Comparison of ENCODE assay signal across 10 mouse cellular contexts in the genomic region with DNA sequence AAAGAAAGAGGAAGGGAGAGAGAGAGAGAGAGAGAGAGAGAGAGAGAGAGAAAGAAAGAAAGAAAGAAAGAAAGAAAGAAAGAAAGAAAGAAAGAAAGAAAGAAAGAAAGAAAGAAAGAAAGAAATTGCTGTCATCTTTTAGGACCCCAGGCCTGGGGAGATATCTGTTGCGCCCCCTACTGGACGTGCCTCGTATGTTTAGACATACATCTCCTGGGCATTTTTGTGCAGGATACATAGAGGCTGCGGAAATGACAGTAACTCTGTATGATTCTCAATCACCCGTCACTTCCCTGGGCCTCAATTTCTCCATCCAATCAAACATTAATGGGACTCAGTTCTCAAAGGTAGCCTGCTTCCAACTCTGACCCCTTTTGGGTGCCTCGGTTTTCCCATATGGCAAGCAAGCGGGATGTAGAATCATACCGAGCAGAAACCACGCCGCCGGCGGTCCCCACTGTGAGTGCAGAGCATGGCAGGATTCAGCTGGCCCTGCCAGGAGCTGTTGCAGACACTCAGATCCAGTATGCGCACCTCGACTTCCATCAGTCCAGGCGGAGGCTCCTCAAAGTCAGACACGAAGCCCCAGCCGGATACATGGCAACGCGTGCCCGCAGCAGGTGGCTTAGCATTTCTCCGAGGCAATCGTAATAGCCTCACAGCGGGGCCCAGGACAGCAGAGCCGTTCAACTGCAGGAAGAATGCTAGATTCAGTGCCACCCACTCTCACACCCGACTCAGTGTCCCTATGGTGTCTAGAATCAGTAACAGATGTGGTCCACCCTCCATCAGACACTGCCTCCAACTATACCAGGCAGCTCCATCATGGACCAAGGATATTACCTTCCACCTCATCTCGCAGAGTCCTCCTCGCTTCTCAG. TPM values are rescaled to one million over a fixed set of nuclear protein-coding genes. Genes with fewer than 3 reads are reported as not detected.
DNase-seq lines count a peak whose midpoint lies in the region; TF ChIP-seq lines count a peak whose summit lies in the region.
"Had no signal": no experiment of that assay in that cellular context is flagged by ENCODE, and none has a peak within 500 bp of the region (broad histone marks: within the 10 kb centered on the region; RNA-seq: fewer than 3 reads in every experiment).

No protein-coding gene starts in this region.

- no peak for TF ChIP-seq POLR2A in lung, adult 2 months (IDR thresholded peaks at IDR 0.05; ENCODE audit: borderline replicate concordance, extremely low read depth, low read depth, low read length)
- TF ChIP-seq POLR2A in small intestine, adult 2 months (IDR thresholded peaks at IDR 0.05; ENCODE audit: low read depth, low read length): no peak

- H3K27ac ChIP-seq in small intestine, adult 2 months (ENCODE audit: insufficient read depth, low read depth, low read length): no peak overlapping the region

- DNase-seq in embryo, embryonic 10 days (ENCODE audit: low spot score): peak; percentile 80
- no peak for DNase-seq in embryo, embryonic 9.5 days (ENCODE audit: extremely low spot score)
- DNase-seq in lung, adult 2 months: peak; percentile 25
- no peak for DNase-seq in lung, adult 18-20 months
- peak; percentile 53 for DNase-seq in c-Kit-positive CD71-positive TER-119-positive erythroid progenitor cells, embryonic 14.5 days (ENCODE audit: low spot score)
- no peak for DNase-seq in urinary bladder, postnatal 4 days (ENCODE audit: low spot score in 2 of 2)
- DNase-seq in adrenal gland, postnatal 4 days (ENCODE audit: low spot score in 2 of 2): no peak

- H3K4me1 ChIP-seq in lung, adult 2 months (ENCODE audit: control insufficient read depth, insufficient read depth, low read length): peaks cover 9% of the 10 kb centered on the region
- H3K4me1 ChIP-seq in small intestine, adult 2 months (ENCODE audit: control insufficient read depth, insufficient read depth, insufficient read length, low read length): peaks cover 10% of the 10 kb centered on the region

- no peaks in the 10 kb centered on the region for H3K27me3 ChIP-seq in small intestine, adult 2 months (ENCODE audit: control insufficient read depth, insufficient read depth, low read length)

- H3K36me3 ChIP-seq in small intestine, adult 2 months (ENCODE audit: control insufficient read depth, insufficient read depth, low read length): no peaks in the 10 kb centered on the region

- peak; percentile 57 for TF ChIP-seq CTCF in lung, adult 2 months (IDR thresholded peaks at IDR 0.05; ENCODE audit: insufficient read depth, low read length)
- TF ChIP-seq CTCF in small intestine, adult 2 months (IDR thresholded peaks at IDR 0.05; ENCODE audit: extremely low read depth, insufficient read length, insufficient replicate concordance, low read depth, low read length): peak; percentile 47; the same call in 1 of the 2 replicates

- WGBS in lung, adult 2 months: 47% methylated on average over 27 of the region's 27 CpGs
- 54% methylated on average over 27 of the region's 27 CpGs for WGBS in small intestine, adult 2 months

- H3K4me3 ChIP-seq in lung, adult 2 months (replicated peaks; ENCODE audit: extremely low read depth, low read depth, low read length): no peak overlapping the region
- no peak overlapping the region for H3K4me3 ChIP-seq in small intestine, adult 2 months (ENCODE audit: low read depth, low read length)

RNA-seq across cellular contexts. Expression of gene Prss57, which starts 6.6 kb away (rescaled TPM):
- 0.20 TPM in 1 of 2 replicates, not detected in the other for polyA plus RNA-seq in lung, adult 2 months (2012; rRNA removed)
- polyA plus RNA-seq in small intestine, adult 2 months (2012; rRNA removed): 0.24 and 0.67 TPM in 2 replicates
- total RNA-seq in adrenal gland, postnatal 4 days (2021): under 1 TPM; 0.11 to 0.71 TPM
- total RNA-seq: heart, postnatal 10 days had no signal

RNA-seq across cellular contexts. Expression of gene Fstl3, which starts 7.1 kb away (rescaled TPM):
- 65.8 and 72.7 TPM in 2 replicates for polyA plus RNA-seq in lung, adult 2 months (2012; rRNA removed)
- 16.0 and 19.6 TPM in 2 replicates for polyA plus RNA-seq in small intestine, adult 2 months (2012; rRNA removed)
- total RNA-seq in adrenal gland, postnatal 4 days (2021): 1 to 10 TPM; 6.7 to 7.1 TPM

RNA-seq across cellular contexts. Expression of gene Palm, which starts 9.2 kb away (rescaled TPM):
- polyA plus RNA-seq in lung, adult 2 months (2012; rRNA removed): 34.2 and 38.5 TPM in 2 replicates
- polyA plus RNA-seq in small intestine, adult 2 months (2012; rRNA removed): 13.0 and 24.0 TPM in 2 replicates
- total RNA-seq in adrenal gland, postnatal 4 days (2021): 100 to 1,000 TPM in 1 of 2 experiments, 10 to 100 TPM in 1; 91.8 to 119 TPM

RNA-seq across cellular contexts. Expression of gene Rnf126, which starts 17.4 kb away (rescaled TPM):
- 103 and 134 TPM in 2 replicates for polyA plus RNA-seq in lung, adult 2 months (2012; rRNA removed)
- polyA plus RNA-seq in small intestine, adult 2 months (2012; rRNA removed): 130 and 222 TPM in 2 replicates
- 10 to 100 TPM; 60.7 to 61.7 TPM for total RNA-seq in adrenal gland, postnatal 4 days (2021)

RNA-seq across cellular contexts. Expression of gene Fgf22, which starts 29.3 kb away (rescaled TPM):
- polyA plus RNA-seq in lung, adult 2 months (2012; rRNA removed): 0.10 and 1.0 TPM in 2 replicates
- polyA plus RNA-seq in small intestine, adult 2 months (2012; rRNA removed): not detected in 2 replicates
- total RNA-seq in adrenal gland, postnatal 4 days (2021): not detected
- total RNA-seq: heart, postnatal 10 days; neutrophil, adult 5-6 weeks had no signal

Comparison
In these comparisons a context has a peak if more than half of its experiments do, and no peak if none do; other contexts are left out.
1. DNase-seq: peak in embryo, embryonic 10 days (single experiment), lung, adult 2 months (single experiment) and c-Kit-positive CD71-positive TER-119-positive erythroid progenitor cells, embryonic 14.5 days (single experiment); none in embryo, embryonic 9.5 days (single experiment), lung, adult 18-20 months (0 of 2), urinary bladder, postnatal 4 days (0 of 2) and adrenal gland, postnatal 4 days (0 of 2).